ENCODE assay signal across 26 mouse cellular contexts in genomic region chr6:66289196-66289595, GRCm38 (mm10).
"Had no signal": no experiment of that assay in that cellular context is flagged by ENCODE, and none has a peak within 500 bp of the region (broad histone marks: within the 10 kb centered on the region; RNA-seq: fewer than 3 reads in every experiment).

No protein-coding gene starts in this region.

- H3K9ac ChIP-seq: heart, embryonic 13.5 days; heart, embryonic 15.5 days; hindbrain, embryonic 13.5 days; hindbrain, embryonic 15.5 days; kidney, embryonic 15.5 days; limb, embryonic 13.5 days; limb, embryonic 15.5 days had no signal

- H3K27ac ChIP-seq: gastrocnemius, adult 2 months; heart, adult 2 months; heart, embryonic 13.5 days; heart, embryonic 15.5 days; hindbrain, embryonic 13.5 days; hindbrain, embryonic 15.5 days; hindbrain, postnatal 0 days; kidney, embryonic 15.5 days; kidney, postnatal 0 days; limb, embryonic 13.5 days; limb, embryonic 15.5 days had no signal

- H3K4me2 ChIP-seq: heart, embryonic 11.5 days; heart, embryonic 13.5 days; heart, embryonic 15.5 days; hindbrain, embryonic 13.5 days; hindbrain, embryonic 15.5 days; kidney, embryonic 15.5 days; limb, embryonic 13.5 days; limb, embryonic 15.5 days had no signal

- H3K4me3 ChIP-seq: gastrocnemius, adult 2 months; heart, adult 2 months; heart, embryonic 13.5 days; heart, embryonic 15.5 days; hindbrain, embryonic 13.5 days; hindbrain, embryonic 15.5 days; kidney, embryonic 15.5 days; limb, embryonic 13.5 days; limb, embryonic 15.5 days had no signal

- ATAC-seq: hindbrain, postnatal 0 days; intestine, embryonic 16.5 days had no signal

- H3K27me3 ChIP-seq: heart, embryonic 13.5 days; heart, embryonic 15.5 days; hindbrain, embryonic 13.5 days; hindbrain, embryonic 15.5 days; kidney, embryonic 15.5 days; limb, embryonic 13.5 days; limb, embryonic 15.5 days had no signal

- H3K36me3 ChIP-seq: heart, embryonic 13.5 days; heart, embryonic 15.5 days; hindbrain, embryonic 13.5 days; hindbrain, embryonic 15.5 days; kidney, embryonic 15.5 days; limb, embryonic 13.5 days; limb, embryonic 15.5 days had no signal

- H3K4me1 ChIP-seq: heart, embryonic 13.5 days; heart, embryonic 15.5 days; hindbrain, embryonic 13.5 days; hindbrain, embryonic 15.5 days; kidney, embryonic 15.5 days; limb, embryonic 13.5 days; limb, embryonic 15.5 days had no signal

- H3K9me3 ChIP-seq: heart, embryonic 13.5 days; heart, embryonic 15.5 days; hindbrain, embryonic 13.5 days; hindbrain, embryonic 15.5 days; kidney, embryonic 15.5 days; limb, embryonic 13.5 days; limb, embryonic 15.5 days had no signal

- DNase-seq: gastrocnemius, adult 2 months; gastrocnemius, postnatal 10 days; gastrocnemius, postnatal 25 days; heart, adult 11 months; heart, adult 2 months; heart, postnatal 14 days; heart, postnatal 36 days; kidney, adult 11 months; kidney, adult 2 months; kidney, adult 9 months; kidney, postnatal 14 days; kidney, postnatal 36 days; layer of hippocampus, adult 9-11 months; layer of hippocampus, postnatal 36 days; left cerebral cortex, postnatal 4 days had no signal
